Mouse (Mus musculus) heart, adult 9 months (tissue): ENCODE measurements around the gene Wwox.
A peak's percentile ranks its signal among the peaks of the same experiment; 100 is the strongest.

Source experiments
- DNase-seq, 2 experiments: peaks; one replicate each; pipeline ENCODE4 v3.0.0; 2022; ENCODE audit warnings: low spot score in 2 of 2

Wwox gene

DNA sequence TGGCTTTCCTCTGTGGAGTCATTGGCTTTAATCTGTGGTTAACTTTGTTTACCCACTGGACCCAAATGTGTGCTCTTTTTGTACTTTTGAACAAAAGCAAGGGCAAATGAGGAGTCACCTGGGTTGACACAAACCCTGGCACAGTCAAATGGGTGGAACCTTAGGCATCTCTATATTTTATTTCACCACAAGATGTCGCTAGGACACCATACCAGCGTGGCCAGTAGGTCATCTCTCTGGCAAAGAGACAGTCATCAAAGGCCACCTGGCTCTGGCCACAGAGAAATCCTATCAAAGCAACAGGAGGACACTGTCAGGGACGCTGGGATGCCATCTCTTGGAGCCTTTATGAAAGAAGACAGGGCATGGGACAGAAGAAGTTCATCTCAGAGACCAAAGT lies 101.7 kb downstream of the Wwox start:
- peak; percentile 29 to 43 for DNase-seq

GRCm38 (mm10) chr8:114548360-114548759 lies 108.9 kb downstream of the Wwox start:
- no peak for DNase-seq

DNA sequence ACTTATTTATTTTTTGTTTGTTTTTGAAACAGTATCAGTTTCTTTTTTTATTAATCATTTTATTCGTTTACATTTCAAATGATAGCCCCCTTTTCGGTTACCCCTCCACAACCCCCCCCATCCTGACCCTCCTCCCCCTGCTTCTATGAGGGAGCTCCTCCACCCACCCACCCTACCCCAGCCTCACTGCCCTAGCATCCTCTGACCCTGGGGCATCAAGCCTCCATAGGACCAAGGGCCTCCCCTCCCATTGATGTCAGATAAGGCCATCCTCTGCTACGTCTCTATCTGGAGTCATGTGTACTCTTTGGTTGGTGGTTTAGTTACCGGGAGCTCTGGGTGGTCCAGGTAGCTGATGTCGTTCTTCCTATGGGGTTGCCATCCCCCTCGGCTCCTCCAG lies 109.4 kb downstream of the Wwox start:
- DNase-seq, result no peak

DNA sequence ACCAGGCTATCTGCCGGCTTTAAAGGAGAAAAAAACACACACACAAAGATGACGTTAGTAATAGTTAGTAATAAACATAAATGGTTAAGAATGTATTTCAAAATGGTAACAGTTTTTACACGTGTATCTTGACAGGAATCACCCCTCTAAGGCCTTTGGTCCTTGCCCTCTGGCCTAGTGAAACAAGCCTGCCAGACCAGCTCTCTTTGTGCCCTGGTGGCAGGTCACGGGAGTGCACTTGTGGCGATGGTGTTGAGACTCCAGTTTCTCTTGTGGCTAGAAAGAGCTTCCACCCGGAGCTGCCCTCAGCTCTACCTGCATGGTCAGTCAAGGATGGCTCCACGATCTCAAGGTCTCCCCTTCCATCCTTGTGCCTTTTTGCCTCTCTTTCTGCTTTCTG lies 110.6 kb downstream of the Wwox start:
- no peak for DNase-seq

DNA sequence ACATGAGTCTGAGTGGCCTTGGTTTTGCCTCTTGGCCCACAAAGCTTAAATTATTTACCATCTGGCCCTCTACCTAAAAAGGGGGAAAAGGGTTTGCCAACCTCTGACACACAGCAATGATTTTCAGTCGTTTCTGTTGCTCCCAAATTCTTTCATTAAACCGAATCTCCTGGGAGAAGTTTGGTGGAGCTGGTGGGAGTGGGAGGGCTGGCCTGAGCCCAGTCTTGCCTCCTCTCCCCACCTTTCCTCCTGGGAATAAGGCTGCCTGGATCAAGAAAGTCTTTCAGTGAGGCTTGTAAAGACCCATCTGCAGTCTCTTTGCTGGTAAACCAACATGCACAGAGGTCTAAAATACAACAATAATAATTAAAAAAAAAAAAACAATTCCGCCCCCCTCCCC lies 113.2 kb downstream of the Wwox start:
- peak; percentile 7 to 13 for DNase-seq

DNA sequence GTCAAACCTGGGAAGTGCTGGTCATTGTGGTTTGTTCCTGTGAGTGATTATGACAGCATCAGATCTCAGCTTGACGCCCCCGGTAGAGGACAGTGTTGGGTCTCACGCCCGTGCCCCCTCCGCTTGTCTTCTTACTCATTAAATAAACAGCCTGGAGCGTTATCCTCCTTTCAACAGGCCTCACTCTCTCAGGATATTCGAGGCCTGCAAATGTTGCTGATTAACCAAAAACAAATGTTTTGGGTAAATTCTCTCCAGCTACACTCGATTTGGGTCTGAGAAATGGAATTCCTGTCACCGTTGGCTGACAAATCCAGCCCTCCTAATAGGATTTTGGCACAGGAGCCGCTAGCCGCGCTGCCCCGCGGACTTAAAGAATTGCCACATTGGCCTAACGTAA lies 115.5 kb downstream of the Wwox start:
- DNase-seq, result no peak

GRCm38 (mm10) chr8:114555491-114556202 lies 116.2 kb downstream of the Wwox start:
- no peak for DNase-seq

DNA sequence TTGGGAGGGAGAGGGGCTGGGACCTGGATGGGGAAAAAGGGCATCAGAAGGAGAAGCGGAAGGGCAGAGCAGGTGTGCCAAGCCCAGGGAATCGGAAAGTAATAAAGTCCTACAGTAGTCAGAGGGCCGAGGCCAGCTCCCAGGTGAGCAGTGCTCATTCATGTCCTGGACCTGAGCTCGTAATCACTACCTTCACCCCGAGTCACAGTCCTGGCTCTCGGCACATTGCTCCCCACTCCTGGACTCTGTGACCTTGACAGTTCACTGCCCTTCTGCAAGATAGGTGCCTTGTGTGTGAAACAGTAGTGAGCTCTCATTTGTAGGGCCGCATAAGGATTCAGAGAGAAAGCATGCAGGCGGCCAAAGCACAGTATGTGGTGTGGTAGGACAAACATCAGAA lies 121.7 kb downstream of the Wwox start:
- no peak for DNase-seq

GRCm38 (mm10) chr8:114562486-114562885 lies 123.0 kb downstream of the Wwox start:
- DNase-seq, result no peak

- DNase-seq, result no peak
These were observed 123.9 kb downstream of the Wwox start for GRCm38 (mm10) chr8:114563361-114563760.

DNA sequence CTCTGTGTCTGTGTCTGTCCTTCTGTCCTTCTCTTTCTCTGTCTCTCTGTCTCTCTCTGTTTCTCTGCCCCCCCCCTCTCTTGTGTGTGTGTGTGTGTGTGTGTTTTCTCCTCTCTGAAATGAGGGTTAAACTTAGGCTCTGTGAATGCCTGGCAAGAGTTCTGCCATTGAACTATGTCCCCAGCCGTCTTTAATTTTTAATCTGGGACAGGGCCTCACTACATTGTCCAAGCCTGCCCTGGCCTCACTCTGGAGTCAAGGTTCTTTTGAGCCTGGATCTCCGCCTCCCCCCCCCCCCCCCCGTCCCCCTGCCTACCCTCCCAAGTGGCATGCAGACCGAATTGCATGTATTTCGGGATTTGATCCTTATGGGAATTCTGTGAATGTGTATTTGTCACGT lies 124.6 kb downstream of the Wwox start:
- no peak for DNase-seq

DNA sequence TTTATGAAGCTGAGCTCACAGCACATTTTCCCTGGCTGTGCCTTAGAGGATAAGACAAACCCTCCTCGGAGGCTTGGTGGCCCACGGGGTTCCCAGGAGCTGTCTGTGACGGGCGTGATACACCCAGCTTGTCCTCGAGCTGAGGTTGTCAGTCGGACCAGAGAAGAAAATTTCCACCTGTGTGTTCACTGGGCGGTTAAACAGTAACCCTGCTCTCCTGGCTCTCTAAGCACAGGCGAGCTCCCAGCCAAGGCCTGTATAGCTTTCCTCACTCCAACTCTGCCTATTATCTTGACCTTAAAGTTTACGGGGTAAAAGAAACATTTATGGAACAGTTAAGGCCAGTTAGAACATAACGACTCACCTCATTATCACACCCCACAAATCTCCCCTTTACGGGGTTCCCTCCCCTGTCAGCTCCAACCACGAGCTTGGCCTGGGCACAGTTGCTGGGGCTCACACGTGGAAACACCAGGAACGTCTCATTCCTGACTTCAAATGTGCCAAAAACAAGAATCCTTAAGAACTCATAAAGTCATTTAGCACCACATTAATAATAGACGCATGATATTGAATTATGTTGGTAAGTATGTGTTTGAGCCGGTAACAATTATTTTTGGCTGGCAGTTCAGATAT lies 129.2 kb downstream of the Wwox start:
- no peak for DNase-seq

- DNase-seq, result no peak
These were observed 133.7 kb downstream of the Wwox start for GRCm38 (mm10) chr8:114573014-114573746.

GRCm38 (mm10) chr8:114573747-114574093 lies 134.3 kb downstream of the Wwox start:
- DNase-seq, result no peak

- no peak for DNase-seq
These were observed 139.8 kb downstream of the Wwox start for GRCm38 (mm10) chr8:114579292-114579691.

DNA sequence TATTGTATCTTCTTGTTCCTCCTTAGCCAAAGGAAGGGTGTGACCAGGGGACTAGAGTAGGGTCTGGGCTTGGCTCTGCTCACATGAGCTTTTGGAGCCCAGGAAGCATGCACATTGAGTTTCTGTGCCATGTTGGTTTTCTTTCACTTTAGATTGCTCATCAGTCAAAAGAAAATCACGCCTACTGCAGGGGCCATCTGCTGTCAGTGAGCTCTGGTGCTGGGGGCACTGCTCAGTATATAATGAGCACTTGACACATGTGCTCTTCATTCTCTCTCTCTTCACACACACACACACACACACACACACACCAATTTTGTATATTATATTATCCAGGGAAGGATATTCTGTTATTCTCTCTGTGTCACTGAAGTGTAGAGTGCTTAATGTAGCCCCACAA lies 141.2 kb downstream of the Wwox start:
- DNase-seq, result no peak

GRCm38 (mm10) chr8:114590336-114590867 lies 150.9 kb downstream of the Wwox start:
- no peak for DNase-seq

GRCm38 (mm10) chr8:114591296-114592280 lies 152.1 kb downstream of the Wwox start:
- DNase-seq, result peak; percentile 32 to 41

- no peak for DNase-seq
These were observed 154.1 kb downstream of the Wwox start for GRCm38 (mm10) chr8:114593424-114594157.

- DNase-seq, result no peak
These were observed 155.4 kb downstream of the Wwox start for GRCm38 (mm10) chr8:114594811-114595210.

- no peak for DNase-seq
These were observed 160.1 kb downstream of the Wwox start for GRCm38 (mm10) chr8:114599555-114599954.
